Mouse (Mus musculus) embryonic fibroblast, embryonic 13.5 days (primary cell): ENCODE results near the gene Slc5a5.

ENCODE experiments used
- CTCF ChIP-seq: IDR thresholded peaks from 2 replicates; pipeline ENCODE4 v1.5.1; 2011; ENCODE audit warnings: mild to moderate bottlenecking, control low read depth, low read length, moderate library complexity, borderline replicate concordance; ENCODE audit not compliant: insufficient read depth
- POLR2A ChIP-seq: IDR thresholded peaks from 2 replicates; pipeline ENCODE4 v1.6.1; 2011; ENCODE audit warnings: low read depth, mild to moderate bottlenecking, control low read depth, low read length, moderate library complexity

DNA sequence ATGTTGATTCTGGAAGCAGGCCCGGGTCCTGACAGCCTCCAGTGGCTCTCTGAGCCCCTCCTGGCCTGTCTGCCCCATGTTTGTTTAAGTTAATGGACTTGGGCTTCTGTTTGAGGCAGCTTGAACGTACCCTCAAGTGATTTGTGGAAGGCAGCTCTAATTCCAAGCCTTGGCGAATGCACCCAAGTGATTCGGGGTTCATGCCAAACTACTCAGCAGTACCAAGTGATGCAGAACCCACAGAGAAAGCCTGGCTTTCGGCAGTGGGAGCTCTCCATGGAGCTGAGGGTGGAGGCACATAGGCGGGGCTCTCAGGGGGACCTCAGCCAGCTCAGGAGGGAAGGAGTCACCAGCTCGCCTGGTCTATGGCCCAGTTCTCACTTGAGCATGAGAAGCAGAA is 42.2 kb upstream of the Slc5a5 start:
- no peak for TF ChIP-seq CTCF
- no peak for TF ChIP-seq POLR2A
